Mouse (Mus musculus) liver, embryonic 14.5 days (tissue): Measurements from ENCODE around the gene Hist2h2aa1. TPM values are rescaled to one million over a fixed set of nuclear protein-coding genes. Genes with fewer than 3 reads are reported as not detected.
A peak's percentile ranks its signal among the peaks of the same experiment; 100 is the strongest.
"Not testable (repeated sequence)": the region's sequence is repeated elsewhere in the genome, so short reads cannot be mapped to it uniquely, and the experiment has no call there.

Source experiments
- ATAC-seq: fragments of 200-750 bp; cut with Nextera tagmentation; 2 replicates; pipeline ENCODE4 v1.8.0; 2017; ENCODE audit warnings: moderate number of reproducible peaks, mild to moderate bottlenecking, moderate library complexity; ENCODE audit not compliant: insufficient read depth
- DNase-seq, 3 experiments: peaks; one replicate each; pipeline ENCODE4 v3.0.0-alpha.2; 2012 to 2013; ENCODE audit warnings: low read depth in 3 of 3, low spot score in 3 of 3
- H3K27ac ChIP-seq: fragments of 300-500 bp; sonication (generic); 2 replicates; pipeline ENCODE4 v1.5.1; 2014; ENCODE audit warnings: moderate library complexity, mild to moderate bottlenecking, control low read depth, inconsistent platforms
- H3K27me3 ChIP-seq: fragments of 300-500 bp; sonication (generic); 2 replicates; pipeline ENCODE4 v1.6.1; 2014; ENCODE audit warnings: mild to moderate bottlenecking, low read length, moderate library complexity; ENCODE audit not compliant: control insufficient read depth, insufficient read depth
- H3K36me3 ChIP-seq: fragments of 300-500 bp; sonication (generic); replicated peaks from 2 replicates; pipeline ENCODE4 v1.6.1; 2014; ENCODE audit warnings: low read depth; ENCODE audit not compliant: control insufficient read depth, insufficient read depth
- H3K4me1 ChIP-seq, 2 experiments: fragments of 200-500 bp in 1 of 2; fragments of 300-500 bp in 1 of 2; sonication (generic) in 1 of 2; replicated peaks; 2 replicates each; pipeline ENCODE4 v1.6.1; 2012 to 2014; ENCODE audit warnings: antibody characterized with exemption in 1 of 2, inconsistent platforms in 1 of 2, low read length in 1 of 2; ENCODE audit not compliant: control insufficient read depth in 2 of 2, insufficient read depth in 2 of 2
- H3K4me2 ChIP-seq: fragments of 300-500 bp; sonication (generic); 2 replicates; pipeline ENCODE4 v1.6.1; 2014; ENCODE audit warnings: low read depth, mild to moderate bottlenecking, control low read depth, moderate library complexity
- H3K4me3 ChIP-seq, 2 experiments: fragments of 200-500 bp in 1 of 2; fragments of 300-500 bp in 1 of 2; sonication (generic) in 1 of 2; 2 replicates each; pipeline ENCODE4 v1.5.1; 2012 to 2014; ENCODE audit warnings: low read depth in 2 of 2, low read length in 2 of 2, mild to moderate bottlenecking in 2 of 2, control low read depth in 1 of 2, inconsistent platforms in 1 of 2, moderate library complexity in 1 of 2; ENCODE audit not compliant: insufficient read depth in 1 of 2
- H3K9ac ChIP-seq: fragments of 300-500 bp; sonication (generic); replicated peaks from 2 replicates; pipeline ENCODE4 v1.6.1; 2014; ENCODE audit warnings: mild to moderate bottlenecking, control low read depth, moderate library complexity
- H3K9me3 ChIP-seq: fragments of 300-500 bp; sonication (generic); 2 replicates; pipeline ENCODE4 v1.6.1; 2016; ENCODE audit warnings: low read length, mixed read lengths; ENCODE audit not compliant: control insufficient read depth
- CTCF ChIP-seq: IDR thresholded peaks from 2 replicates; pipeline ENCODE4 v1.5.1; 2016; ENCODE audit warnings: antibody characterized with exemption, low read depth, control low read depth
- EP300 ChIP-seq: IDR thresholded peaks from 2 replicates; pipeline ENCODE4 v1.6.1; 2016; ENCODE audit warnings: antibody characterized with exemption, low read depth
- WGBS: fragments of 180-500 bp; shearing (Covaris S2); extraction: QIAGEN DNeasy Blood & Tissue Kit; methylation state at CpG from one replicate; pipeline ENCODE4 v1.1.7; 2014; ENCODE audit not compliant: insufficient replicate concordance; 5-methylcytosine and 5-hydroxymethylcytosine counted together
- polyA plus RNA-seq, 2 experiments: library from polyadenylated mRNA; depleted of rRNA in 1 of 2; stranded (reverse) in 1 of 2; unstranded in 1 of 2; fragments of >200 nt; fragmentation: Nextera tagmentation in 1 of 2; extraction: Ambion mirVana in 1 of 2; gene quantifications; 2 replicates each; pipeline versions ENCODE4 v1.2.1 to v1.2.3; 2012 to 2014

The Hist2h2aa1 gene
- polyA plus RNA-seq, 2 experiments, result 32.0 to 45.7 TPM

DNA sequence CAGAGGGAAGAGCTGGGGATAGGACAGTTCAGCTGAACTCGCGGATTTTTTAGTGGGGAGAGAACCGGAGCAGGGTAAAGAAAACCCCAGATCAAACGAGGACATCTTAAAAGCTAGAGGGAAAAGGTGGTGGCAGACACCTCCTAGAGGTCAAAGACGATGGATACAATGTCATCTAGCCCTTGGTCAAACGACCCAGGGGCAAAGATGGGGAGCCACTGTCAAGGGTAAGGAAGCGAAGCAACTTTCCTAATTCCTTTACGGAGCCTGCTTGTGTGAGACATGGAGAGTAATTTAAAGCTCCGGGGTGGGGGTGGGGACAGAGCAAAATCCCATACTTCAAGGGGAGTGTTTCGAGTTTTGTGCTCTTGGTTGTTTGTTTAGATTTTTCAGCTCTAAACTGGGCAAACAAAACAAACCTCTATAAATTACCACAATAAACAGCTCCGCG is 26.1 kb upstream of the Hist2h2aa1 start:
- DNase-seq (peak in 1 of 3 experiments; percentile 52), ATAC-seq (no peak)
- Histone ChIP-seq H3K9me3 (no peaks in the 10 kb centered on the region), H3K4me1 (peaks cover 25 to 31% of the 10 kb centered on the region in 2 experiments), H3K4me3 (peak overlapping the region; percentile 65 to 73), H3K36me3 (no peaks in the 10 kb centered on the region), H3K9ac (peak overlapping the region; percentile 99), H3K4me2 (peak overlapping the region; percentile 81), H3K27ac (peak overlapping the region; percentile 100), H3K27me3 (no peaks in the 10 kb centered on the region)
- TF ChIP-seq CTCF, result peak; percentile 59
- TF ChIP-seq EP300, result no peak
- WGBS, result under 1% methylated on average over 12 of the region's 12 CpGs

DNA sequence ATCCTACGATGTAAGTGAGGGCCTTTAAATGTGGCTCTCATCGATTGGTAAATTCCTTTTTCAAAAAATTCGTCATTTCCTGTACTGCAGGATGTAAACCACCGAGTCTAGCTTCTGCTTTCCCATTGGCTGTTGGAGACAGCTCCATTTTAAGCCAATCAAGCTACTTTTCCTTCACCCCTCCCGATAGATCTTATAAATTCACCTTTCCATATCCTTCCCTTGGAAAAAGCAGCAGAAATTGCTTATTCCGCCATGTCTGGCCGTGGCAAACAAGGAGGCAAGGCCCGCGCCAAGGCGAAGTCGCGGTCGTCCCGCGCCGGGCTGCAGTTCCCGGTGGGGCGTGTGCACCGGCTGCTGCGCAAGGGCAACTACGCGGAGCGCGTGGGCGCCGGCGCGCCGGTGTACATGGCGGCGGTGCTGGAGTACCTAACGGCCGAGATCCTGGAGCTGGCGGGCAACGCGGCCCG is 25.6 kb upstream of the Hist2h2aa1 start, which contains the start of the genes Bola1 and Hist2h2ab:
Gene Bola1, minus strand, starts transcription at position 49 of the 470 bp plus-strand sequence.
Gene Hist2h2ab, plus strand, starts transcription at position 205 of the 470 bp plus-strand sequence.
- TF ChIP-seq CTCF (no peak), EP300 (0 out of 2 replicates have a peak, but pooled peaks have one; percentile 25)
- no peaks in the 10 kb centered on the region for H3K9me3 ChIP-seq
- peak within 1 kb of the TSS; percentile 81 for H3K4me2 ChIP-seq
- peak; percentile 82 to 86 (median 82) for DNase-seq
- under 1% methylated on average over 37 of the region's 37 CpGs for WGBS
- no peaks in the 10 kb centered on the region for H3K36me3 ChIP-seq
- H3K27me3 ChIP-seq, result no peaks in the 10 kb centered on the region
- peak within 1 kb of the TSS; percentile 65 to 73 for H3K4me3 ChIP-seq
- H3K27ac ChIP-seq, result peak within 1 kb of the TSS; percentile 100
- H3K4me1 ChIP-seq, result peaks cover 25 to 35% of the 10 kb centered on the region in 2 experiments
- H3K9ac ChIP-seq, result peak within 1 kb of the TSS; percentile 99
- ATAC-seq, result peak; percentile 63

DNA sequence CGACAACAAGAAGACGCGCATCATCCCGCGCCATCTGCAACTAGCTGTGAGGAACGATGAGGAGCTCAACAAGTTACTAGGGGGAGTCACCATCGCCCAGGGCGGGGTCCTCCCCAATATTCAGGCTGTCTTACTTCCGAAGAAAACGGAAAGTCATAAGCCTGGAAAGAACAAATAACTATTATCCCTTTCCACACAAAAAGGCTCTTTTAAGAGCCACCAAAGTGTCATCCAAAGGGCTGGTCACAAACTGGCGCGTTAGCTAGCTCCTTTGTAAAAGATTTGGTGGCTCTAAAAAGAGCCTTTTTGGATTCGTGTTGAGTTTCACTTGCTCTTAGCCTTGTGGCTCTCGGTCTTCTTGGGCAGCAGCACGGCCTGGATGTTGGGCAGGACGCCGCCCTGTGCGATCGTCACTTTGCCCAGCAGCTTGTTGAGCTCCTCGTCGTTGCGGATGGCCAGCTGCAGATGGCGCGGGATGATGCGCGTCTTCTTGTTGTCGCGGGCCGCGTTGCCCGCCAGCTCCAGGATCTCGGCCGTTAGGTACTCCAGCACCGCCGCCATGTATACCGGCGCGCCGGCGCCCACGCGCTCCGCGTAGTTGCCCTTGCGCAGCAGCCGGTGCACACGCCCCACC is 25.0 kb upstream of the Hist2h2aa1 start:
- not testable (repeated sequence) for H3K27me3 ChIP-seq, H3K9me3 ChIP-seq, H3K36me3 ChIP-seq
- Histone ChIP-seq H3K4me3 (peak overlapping the region; percentile 65 to 73), H3K4me2 (peak overlapping the region; percentile 81), H3K4me1 (peaks cover 30 to 40% of the 10 kb centered on the region in 2 experiments), H3K9ac (peak overlapping the region; percentile 99), H3K27ac (peak overlapping the region; percentile 100)
- DNase-seq (peak in 1 of 3 experiments; percentile 66), ATAC-seq (peak; percentile 29; the same call in 1 of the 2 replicates)
- WGBS, result under 1% methylated on average over 29 of the region's 47 CpGs
- TF ChIP-seq EP300, result 0 out of 2 replicates have a peak, but pooled peaks have one; percentile 13

DNA sequence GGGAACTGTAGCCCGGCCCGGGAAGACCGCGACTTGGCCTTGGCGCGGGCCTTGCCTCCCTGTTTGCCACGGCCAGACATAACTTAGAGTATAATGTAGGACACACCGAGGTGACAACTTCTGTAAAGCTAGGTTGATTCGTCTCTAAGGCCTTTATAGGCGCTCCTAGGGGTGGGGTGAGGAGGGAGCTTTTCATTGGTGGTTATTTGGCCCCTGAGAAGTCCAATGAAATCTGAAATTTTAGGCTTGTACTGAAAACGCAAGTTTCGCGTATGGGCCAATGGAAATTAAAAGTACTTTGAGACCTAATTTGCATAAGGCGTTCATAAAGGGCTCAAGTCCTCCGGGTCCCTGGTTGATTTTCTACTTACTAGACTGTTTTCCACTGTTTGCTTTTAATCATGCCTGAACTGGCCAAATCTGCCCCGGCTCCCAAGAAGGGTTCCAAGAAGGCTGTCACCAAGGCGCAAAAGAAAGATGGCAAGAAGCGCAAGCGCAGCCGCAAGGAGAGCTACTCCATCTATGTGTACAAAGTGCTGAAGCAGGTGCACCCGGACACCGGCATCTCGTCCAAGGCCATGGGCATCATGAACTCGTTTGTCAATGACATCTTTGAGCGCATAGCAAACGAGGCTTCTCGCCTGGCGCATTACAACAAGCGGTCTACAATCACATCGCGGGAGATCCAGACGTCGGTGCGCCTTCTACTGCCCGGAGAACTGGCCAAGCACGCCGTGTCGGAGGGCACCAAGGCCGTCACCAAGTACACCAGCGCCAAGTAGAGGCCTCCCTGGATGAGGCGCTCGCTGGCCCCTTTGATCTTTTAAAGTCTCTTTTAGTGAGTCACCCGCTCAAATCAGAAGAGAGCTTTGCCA is 24.3 kb upstream of the Hist2h2aa1 start, which contains the start of the genes Hist2h2ac and Hist2h2be:
Gene Hist2h2ac, minus strand, starts transcription at position 116 of the 875 bp plus-strand sequence.
Gene Hist2h2be, plus strand, starts transcription at position 355 of the 875 bp plus-strand sequence.
- Histone ChIP-seq H3K36me3 (no peaks in the 10 kb centered on the region), H3K4me2 (peak within 1 kb of the TSS; percentile 81), H3K9ac (peak within 1 kb of the TSS; percentile 99), H3K9me3 (no peaks in the 10 kb centered on the region), H3K27me3 (no peaks in the 10 kb centered on the region), H3K4me1 (peaks cover 37 to 48% of the 10 kb centered on the region in 2 experiments), H3K27ac (peak within 1 kb of the TSS; percentile 100), H3K4me3 (peak within 1 kb of the TSS; percentile 73 to 79)
- WGBS, result under 1% methylated on average over 43 of the region's 43 CpGs
- peak; percentile 87 for ATAC-seq
- no peak for TF ChIP-seq CTCF
- peak; percentile 57 for TF ChIP-seq EP300
- peak; percentile 94 to 98 (median 95) for DNase-seq
